Mouse (Mus musculus) ES-Bruce4 (cell line): ENCODE results near the gene Dennd4a. TPM values are rescaled to one million over a fixed set of nuclear protein-coding genes. Genes with fewer than 3 reads are reported as not detected.
"Not testable (repeated sequence)": the region's sequence is repeated elsewhere in the genome, so short reads cannot be mapped to it uniquely, and the experiment has no call there.

ENCODE experiments used
- H3K27ac ChIP-seq: 2 replicates; pipeline ENCODE4 v1.5.1; 2012; ENCODE audit warnings: low read length, inconsistent platforms; ENCODE audit not compliant: insufficient read depth
- H3K27me3 ChIP-seq: 2 replicates; pipeline ENCODE4 v1.6.1; 2012; ENCODE audit warnings: mild to moderate bottlenecking, low read length, inconsistent platforms; ENCODE audit not compliant: control insufficient read depth, poor library complexity, insufficient read depth, severe bottlenecking
- H3K36me3 ChIP-seq: 2 replicates; pipeline ENCODE4 v1.6.1; 2012; ENCODE audit warnings: inconsistent platforms, mild to moderate bottlenecking, low read length, moderate library complexity; ENCODE audit not compliant: control insufficient read depth, poor library complexity, insufficient read depth, severe bottlenecking
- H3K4me1 ChIP-seq: one replicate; pipeline ENCODE4 v1.8.1; 2011; ENCODE audit warnings: low read length; ENCODE audit not compliant: control insufficient read depth, insufficient read depth
- H3K4me3 ChIP-seq: 2 replicates; pipeline ENCODE4 v1.5.1; 2011; ENCODE audit warnings: low read depth, mild to moderate bottlenecking, low read length
- H3K9ac ChIP-seq: 2 replicates; pipeline ENCODE4 v1.6.1; 2012; ENCODE audit warnings: low read depth, mild to moderate bottlenecking, inconsistent platforms; ENCODE audit not compliant: poor library complexity, severe bottlenecking
- H3K9me3 ChIP-seq: replicated peaks from 2 replicates; pipeline ENCODE4 v1.6.1; 2012; ENCODE audit warnings: mild to moderate bottlenecking, low read length, inconsistent platforms; ENCODE audit not compliant: control insufficient read depth, poor library complexity, insufficient read depth, severe bottlenecking
- CTCF ChIP-seq: IDR thresholded peaks from one replicate; pipeline ENCODE4 v1.8.1; 2011; ENCODE audit warnings: low read depth, low read length
- EP300 ChIP-seq: IDR thresholded peaks from 2 replicates; pipeline ENCODE4 v1.6.1; 2011; ENCODE audit warnings: low read depth, low read length; ENCODE audit not compliant: insufficient read depth
- POLR2A ChIP-seq: IDR thresholded peaks from one replicate; pipeline ENCODE4 v1.8.1; 2011; ENCODE audit warnings: low read length; ENCODE audit not compliant: insufficient read depth
- polyA plus RNA-seq: library from polyadenylated mRNA; stranded (reverse); fragments of >200 nt; gene quantifications from 2 replicates; pipeline ENCODE4 v1.2.4, GENCODE M21; 2011; ENCODE audit warnings: low read depth; ENCODE audit not compliant: missing spikeins, insufficient read depth, insufficient read length

The Dennd4a gene
- polyA plus RNA-seq, 1 experiment: 8.6 TPM

DNA sequence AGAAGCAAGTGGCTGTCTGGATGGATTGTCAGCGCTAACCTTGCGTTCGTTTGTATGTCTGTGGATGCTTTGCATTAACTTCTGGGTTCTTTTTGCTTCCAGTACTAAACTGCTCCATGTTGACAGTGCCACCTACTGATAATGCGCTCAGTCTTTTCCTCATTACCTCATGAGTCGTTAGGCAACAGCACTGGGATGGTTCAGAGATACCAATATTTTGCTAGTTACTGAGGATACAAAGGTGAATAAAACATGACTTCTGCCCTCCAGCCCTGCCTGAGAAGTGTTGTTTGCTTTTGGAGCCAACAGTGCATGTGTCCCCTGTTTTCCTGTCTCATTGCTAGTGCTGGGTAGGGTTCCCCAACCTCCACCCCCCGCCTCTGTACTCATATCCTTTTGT is 3.1 kb downstream of the Dennd4a start:
- Histone ChIP-seq H3K9ac (no peak overlapping the region), H3K36me3 (no peaks in the 10 kb centered on the region), H3K27ac (no peak overlapping the region), H3K27me3 (no peaks in the 10 kb centered on the region), H3K9me3 (no peaks in the 10 kb centered on the region), H3K4me1 (no peaks in the 10 kb centered on the region), H3K4me3 (no peak overlapping the region)
- TF ChIP-seq CTCF (no peak), POLR2A (no peak), EP300 (no peak)

- H3K4me3 ChIP-seq, H3K9me3 ChIP-seq, H3K4me1 ChIP-seq, H3K27ac ChIP-seq, H3K27me3 ChIP-seq, H3K9ac ChIP-seq, H3K36me3 ChIP-seq: not testable (repeated sequence)
Observed at GRCm38 (mm10) chr9:64819686-64820085, 8.5 kb downstream of the Dennd4a start.

DNA sequence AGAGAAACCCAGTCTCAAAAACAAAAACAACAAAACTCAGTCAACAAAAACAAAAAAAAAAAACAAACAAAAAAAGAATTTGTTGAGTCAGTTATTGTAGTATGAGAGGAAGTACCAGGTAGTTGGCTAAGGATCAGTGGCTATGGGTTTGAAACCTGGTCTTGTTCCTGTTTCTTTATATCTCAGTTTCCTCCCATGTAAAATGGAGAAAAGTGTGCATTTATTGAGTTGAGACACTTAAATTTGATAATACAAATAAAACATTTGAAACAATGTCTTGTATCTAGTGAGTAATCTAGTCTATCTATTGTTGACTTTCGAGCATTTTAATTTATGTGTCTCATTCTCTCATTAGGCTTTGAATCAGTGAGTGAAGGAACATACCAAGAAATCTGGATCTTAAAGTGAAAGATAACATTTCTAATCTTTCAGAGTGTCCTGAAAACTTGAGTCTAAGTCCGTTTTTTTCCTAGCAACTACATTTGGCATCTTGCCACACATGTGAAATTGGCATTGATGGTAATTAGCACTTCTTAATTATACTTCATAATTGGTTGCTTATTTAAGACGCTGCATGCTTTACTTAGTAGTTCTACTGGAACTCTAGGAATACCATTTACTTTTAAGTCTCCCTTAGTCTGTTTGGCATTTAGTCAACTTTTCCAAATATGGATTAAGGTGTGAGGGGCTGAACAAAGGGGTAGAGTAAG is 9.1 kb downstream of the Dennd4a start:
- TF ChIP-seq EP300 (no peak), CTCF (no peak)
- H3K27ac ChIP-seq: no peak overlapping the region
- H3K27me3 ChIP-seq: no peaks in the 10 kb centered on the region
- H3K9ac ChIP-seq: no peak overlapping the region
- H3K36me3 ChIP-seq: no peaks in the 10 kb centered on the region
- H3K4me3 ChIP-seq: no peak overlapping the region
- no peaks in the 10 kb centered on the region for H3K9me3 ChIP-seq
- no peaks in the 10 kb centered on the region for H3K4me1 ChIP-seq

DNA sequence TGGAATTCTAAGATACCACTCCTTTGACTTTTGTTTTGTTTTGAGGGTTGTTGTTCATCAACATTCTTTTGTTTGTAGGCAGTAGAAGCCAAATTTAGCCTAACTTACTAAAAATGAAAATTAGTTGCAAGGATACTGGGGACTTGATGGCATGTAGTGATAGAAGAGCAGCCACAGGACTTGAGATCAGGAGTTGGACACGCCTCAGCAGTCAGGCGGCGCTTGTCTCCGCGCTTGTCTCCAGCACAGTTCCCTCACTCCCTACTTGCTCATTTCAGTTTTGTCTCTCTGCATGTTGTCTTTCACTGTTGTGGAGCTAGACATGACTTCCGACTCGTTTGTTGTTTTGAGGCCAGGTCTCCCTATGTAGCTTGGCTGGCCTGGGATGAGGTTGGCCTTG is 11.1 kb downstream of the Dennd4a start:
- Histone ChIP-seq H3K4me3 (no peak overlapping the region), H3K36me3 (no peaks in the 10 kb centered on the region), H3K9me3 (no peaks in the 10 kb centered on the region), H3K4me1 (no peaks in the 10 kb centered on the region), H3K27ac (no peak overlapping the region), H3K27me3 (no peaks in the 10 kb centered on the region), H3K9ac (no peak overlapping the region)
- no peak for TF ChIP-seq EP300
- TF ChIP-seq CTCF: no peak

DNA sequence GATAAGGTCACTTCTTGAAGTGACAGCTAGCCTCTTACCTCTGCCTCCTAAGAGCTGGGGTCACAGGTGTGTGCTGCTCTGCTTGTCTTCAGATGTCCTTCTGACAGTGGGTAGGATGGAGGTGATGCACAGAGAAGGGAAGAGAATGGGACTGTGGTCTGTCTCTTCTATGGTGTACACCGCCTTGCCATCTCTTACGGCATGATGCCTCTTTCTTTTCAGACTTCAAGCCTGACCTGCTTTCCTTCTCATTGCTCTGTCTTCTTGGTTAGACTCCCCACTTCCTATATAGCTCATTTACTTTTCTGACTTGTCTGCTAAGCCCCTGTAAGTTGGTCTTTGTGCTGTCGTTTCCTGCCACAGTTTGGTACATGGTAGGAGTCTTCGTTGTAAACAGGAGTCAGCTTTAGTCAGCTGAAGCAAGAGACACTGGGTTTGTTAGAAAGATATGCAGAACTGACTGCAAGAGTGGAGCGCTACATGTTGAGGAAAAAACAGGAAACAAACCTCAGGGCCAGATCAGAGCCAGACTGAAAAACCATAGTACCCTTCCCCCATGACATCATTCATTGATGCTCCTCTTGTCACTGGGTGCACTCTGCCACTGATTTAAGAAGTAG is 13.4 kb downstream of the Dennd4a start:
- no peaks in the 10 kb centered on the region for H3K36me3 ChIP-seq
- H3K9ac ChIP-seq: no peak overlapping the region
- no peaks in the 10 kb centered on the region for H3K4me1 ChIP-seq
- H3K27ac ChIP-seq: no peak overlapping the region
- H3K4me3 ChIP-seq: no peak overlapping the region
- TF ChIP-seq EP300: no peak
- no peak for TF ChIP-seq POLR2A
- TF ChIP-seq CTCF: no peak
- no peaks in the 10 kb centered on the region for H3K27me3 ChIP-seq
- H3K9me3 ChIP-seq: no peaks in the 10 kb centered on the region

- Histone ChIP-seq H3K9me3 (no peaks in the 10 kb centered on the region), H3K4me3 (no peak overlapping the region), H3K36me3 (no peaks in the 10 kb centered on the region), H3K4me1 (no peaks in the 10 kb centered on the region), H3K27ac (no peak overlapping the region), H3K27me3 (no peaks in the 10 kb centered on the region; the same call in 1 of the 2 replicates), H3K9ac (no peak overlapping the region)
- TF ChIP-seq CTCF: no peak
- no peak for TF ChIP-seq EP300
- no peak for TF ChIP-seq POLR2A
Observed at GRCm38 (mm10) chr9:64830092-64830618, 19.0 kb downstream of the Dennd4a start.
